ENCODE assay signal across 30 mouse cellular contexts in genomic region chr8:123428343-123428893, GRCm38 (mm10). TPM values are rescaled to one million over a fixed set of nuclear protein-coding genes. Genes with fewer than 3 reads are reported as not detected.
"Had no signal": no experiment of that assay in that cellular context is flagged by ENCODE, and none has a peak within 500 bp of the region (broad histone marks: within the 10 kb centered on the region; RNA-seq: fewer than 3 reads in every experiment).

No protein-coding gene starts in this region.

- H3K27ac ChIP-seq: gastrocnemius, adult 2 months; heart, embryonic 10.5 days; hindbrain, embryonic 10.5 days; hindbrain, embryonic 12.5 days; hindbrain, embryonic 14.5 days; intestine, embryonic 15.5 days; kidney, embryonic 15.5 days; kidney, postnatal 0 days; limb, embryonic 13.5 days; limb, embryonic 15.5 days; liver, embryonic 13.5 days had no signal

- H3K4me2 ChIP-seq: heart, embryonic 12.5 days; hindbrain, embryonic 12.5 days; hindbrain, embryonic 14.5 days; intestine, embryonic 15.5 days; kidney, embryonic 15.5 days; limb, embryonic 13.5 days; limb, embryonic 15.5 days; liver, embryonic 11.5 days; liver, embryonic 13.5 days had no signal

- H3K9ac ChIP-seq: heart, embryonic 12.5 days; hindbrain, embryonic 12.5 days; hindbrain, embryonic 14.5 days; intestine, embryonic 15.5 days; kidney, embryonic 15.5 days; limb, embryonic 13.5 days; limb, embryonic 15.5 days; liver, embryonic 13.5 days had no signal

- H3K27me3 ChIP-seq: heart, embryonic 12.5 days; hindbrain, embryonic 12.5 days; intestine, embryonic 15.5 days; kidney, embryonic 15.5 days; limb, embryonic 13.5 days; limb, embryonic 15.5 days; liver, embryonic 13.5 days had no signal

- H3K4me1 ChIP-seq: heart, embryonic 10.5 days; heart, embryonic 12.5 days; hindbrain, embryonic 10.5 days; hindbrain, embryonic 12.5 days; intestine, embryonic 15.5 days; kidney, embryonic 15.5 days; limb, embryonic 13.5 days; limb, embryonic 15.5 days; liver, embryonic 13.5 days had no signal

- ATAC-seq: hindbrain, embryonic 16.5 days; inflammation-experienced regulatory T-cells, adult 6 months; intestine, embryonic 15.5 days; intestine, postnatal 0 days had no signal

- DNase-seq: gastrocnemius, adult 2 months; gastrocnemius, postnatal 10 days; gastrocnemius, postnatal 25 days; heart, adult 18-20 months; heart, postnatal 10 days; heart, postnatal 4 days; kidney, adult 18-20 months; kidney, adult 9 months; kidney, postnatal 14 days; kidney, postnatal 36 days; layer of hippocampus, adult 9-11 months; layer of hippocampus, postnatal 36 days; left cerebral cortex, postnatal 4 days; liver, embryonic 13.5 days had no signal

- H3K36me3 ChIP-seq: heart, embryonic 10.5 days; heart, embryonic 12.5 days; hindbrain, embryonic 10.5 days; hindbrain, embryonic 12.5 days; intestine, embryonic 15.5 days; kidney, embryonic 15.5 days; limb, embryonic 13.5 days; limb, embryonic 15.5 days had no signal

- H3K4me3 ChIP-seq: gastrocnemius, adult 2 months; heart, embryonic 10.5 days; heart, embryonic 12.5 days; hindbrain, embryonic 10.5 days; hindbrain, embryonic 12.5 days; intestine, embryonic 15.5 days; kidney, embryonic 15.5 days; limb, embryonic 13.5 days; limb, embryonic 15.5 days; liver, embryonic 13.5 days had no signal

RNA-seq across cellular contexts. Expression of gene Mc1r, which starts 21.5 kb away (rescaled TPM):
- polyA plus RNA-seq: heart, embryonic 10.5 days; heart, embryonic 12.5 days; inflammation-experienced regulatory T-cells, adult 6 months; intestine, postnatal 0 days; kidney, embryonic 15.5 days; kidney, postnatal 0 days; large intestine, adult 2 months; limb, embryonic 11.5 days; liver, embryonic 13.5 days had no signal
